Mouse (Mus musculus): ENCODE measurements around the gene Pcca. TPM values are rescaled to one million over a fixed set of nuclear protein-coding genes. Genes with fewer than 3 reads are reported as not detected.

Gene Pcca
- polyA plus RNA-seq, 1 experiment from 2014 or later = 35.8 TPM

GRCm38 (mm10) chr14:122877787-122878186 is 343.7 kb downstream of the Pcca start:
- Histone ChIP-seq H3K4me3 (no peak overlapping the region), H3K9me3 (replicated peaks) (no peaks in the 10 kb centered on the region), H3K36me3 (no peaks in the 10 kb centered on the region), H3K27me3 (ENCODE audit: low read depth, poor library complexity, severe bottlenecking) (no peaks in the 10 kb centered on the region; the same call in 1 of the 2 replicates), H3K27ac (no peak overlapping the region), H3K4me1 (peaks cover 40% of the 10 kb centered on the region)
- WGBS = 73% methylated on average over 3 of the region's 3 CpGs
- DNase-seq (ENCODE audit: low spot score) = no peak

- H3K4me1 ChIP-seq = peaks cover 52% of the 10 kb centered on the region
- H3K27me3 ChIP-seq (ENCODE audit: low read depth, poor library complexity, severe bottlenecking) = no peaks in the 10 kb centered on the region; the same call in 1 of the 2 replicates
- no peak overlapping the region for H3K4me3 ChIP-seq
- H3K27ac ChIP-seq = no peak overlapping the region
- 79% methylated on average over 7 of the region's 7 CpGs for WGBS
- H3K36me3 ChIP-seq = no peaks in the 10 kb centered on the region
- H3K9me3 ChIP-seq (replicated peaks) = no peaks in the 10 kb centered on the region
- no peak for DNase-seq (ENCODE audit: low spot score)
Observed at GRCm38 (mm10) chr14:122880291-122880690, 346.2 kb downstream of the Pcca start.

- DNase-seq (ENCODE audit: low spot score) = no peak
- H3K27me3 ChIP-seq (ENCODE audit: low read depth, poor library complexity, severe bottlenecking) = no peaks in the 10 kb centered on the region; the same call in 1 of the 2 replicates
- no peaks in the 10 kb centered on the region for H3K9me3 ChIP-seq (replicated peaks)
- peak overlapping the region; percentile 75 for H3K27ac ChIP-seq
- WGBS = 46% methylated on average over 2 of the region's 2 CpGs
- no peaks in the 10 kb centered on the region for H3K36me3 ChIP-seq
- H3K4me3 ChIP-seq = no peak overlapping the region
- peaks cover 48% of the 10 kb centered on the region for H3K4me1 ChIP-seq
Observed at GRCm38 (mm10) chr14:122881699-122882098, 347.6 kb downstream of the Pcca start.

GRCm38 (mm10) chr14:122882201-122882639 is 348.1 kb downstream of the Pcca start:
- Histone ChIP-seq H3K36me3 (no peaks in the 10 kb centered on the region), H3K27ac (peak overlapping the region; percentile 75), H3K4me3 (no peak overlapping the region), H3K9me3 (replicated peaks) (no peaks in the 10 kb centered on the region), H3K4me1 (peaks cover 50% of the 10 kb centered on the region), H3K27me3 (ENCODE audit: low read depth, poor library complexity, severe bottlenecking) (no peaks in the 10 kb centered on the region)
- WGBS = 56% methylated on average over 9 of the region's 9 CpGs
- peak; percentile 42 for DNase-seq (ENCODE audit: low spot score)

- Histone ChIP-seq H3K4me3 (no peak overlapping the region), H3K27ac (peak overlapping the region; percentile 75), H3K36me3 (no peaks in the 10 kb centered on the region), H3K4me1 (peaks cover 57% of the 10 kb centered on the region), H3K27me3 (ENCODE audit: low read depth, poor library complexity, severe bottlenecking) (no peaks in the 10 kb centered on the region), H3K9me3 (replicated peaks) (no peaks in the 10 kb centered on the region)
- 81% methylated on average over 7 of the region's 7 CpGs for WGBS
- peak; percentile 29 for DNase-seq (ENCODE audit: low spot score)
Observed at GRCm38 (mm10) chr14:122882795-122883409, 348.8 kb downstream of the Pcca start.

DNA sequence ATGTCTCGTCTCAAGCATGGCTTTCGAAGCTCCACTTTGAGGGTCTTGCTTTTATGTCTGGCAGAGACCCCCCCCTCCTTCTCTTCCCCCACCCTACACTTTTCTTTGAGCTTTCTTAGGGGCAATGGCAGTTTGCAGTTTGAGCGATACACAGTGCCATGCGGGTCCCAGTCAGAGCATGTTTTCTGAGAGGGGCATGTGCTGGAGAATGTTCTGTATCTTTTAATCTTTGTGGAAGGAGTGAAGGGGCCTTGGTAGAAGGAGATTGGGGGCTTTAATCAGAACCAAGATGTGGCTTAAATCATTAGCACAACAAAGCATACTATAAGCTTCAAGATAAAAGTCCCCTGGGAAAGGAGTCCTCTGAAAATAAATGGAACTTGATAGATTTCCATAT is 349.3 kb downstream of the Pcca start:
- Histone ChIP-seq H3K4me1 (peaks cover 62% of the 10 kb centered on the region), H3K36me3 (no peaks in the 10 kb centered on the region), H3K27me3 (ENCODE audit: low read depth, poor library complexity, severe bottlenecking) (no peaks in the 10 kb centered on the region), H3K9me3 (replicated peaks) (no peaks in the 10 kb centered on the region), H3K27ac (peak overlapping the region; percentile 75; the same call in 1 of the 2 replicates), H3K4me3 (no peak overlapping the region)
- DNase-seq (ENCODE audit: low spot score) = peak; percentile 28
- 58% methylated on average over 4 of the region's 4 CpGs for WGBS

DNA sequence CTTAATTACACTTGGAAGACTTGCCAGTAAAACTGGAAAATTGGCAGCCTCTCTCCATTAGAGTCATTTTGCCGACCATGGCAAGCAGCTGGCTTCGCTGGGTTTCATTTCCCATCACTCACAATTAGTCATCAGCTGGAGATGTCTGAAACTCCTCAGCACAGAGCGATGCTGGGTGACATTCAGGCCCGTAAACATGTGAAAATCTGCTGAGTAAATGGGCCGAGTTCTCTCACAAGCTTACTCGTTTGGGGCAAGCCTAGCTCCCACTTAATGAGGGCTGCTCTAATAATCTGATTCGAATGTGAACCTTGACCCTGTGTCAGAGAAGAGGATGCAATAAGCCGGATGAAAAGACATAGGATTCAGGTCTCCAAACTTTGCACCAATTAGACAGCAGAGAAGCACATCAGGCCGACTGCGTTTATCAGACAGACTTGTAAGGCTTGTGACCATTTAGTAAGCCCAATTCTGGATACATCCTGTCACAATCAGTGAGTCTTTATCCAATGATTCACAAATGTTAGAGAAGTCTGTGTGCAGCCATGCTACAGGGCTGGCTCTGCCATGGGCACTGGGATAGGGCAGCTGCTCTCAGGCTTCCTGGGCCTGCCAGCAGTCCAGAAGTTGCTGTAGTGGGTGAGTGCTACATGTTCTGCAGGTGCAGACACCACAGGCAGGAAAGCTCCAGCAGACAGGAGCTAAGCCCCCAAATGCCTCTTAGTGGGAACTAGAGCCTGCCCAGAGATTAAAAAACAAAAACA is 349.9 kb downstream of the Pcca start:
- Histone ChIP-seq H3K36me3 (no peaks in the 10 kb centered on the region), H3K4me3 (no peak overlapping the region), H3K27me3 (ENCODE audit: low read depth, poor library complexity, severe bottlenecking) (no peaks in the 10 kb centered on the region), H3K9me3 (replicated peaks) (no peaks in the 10 kb centered on the region), H3K4me1 (peaks cover 64% of the 10 kb centered on the region), H3K27ac (peak overlapping the region; percentile 75; the same call in 1 of the 2 replicates)
- 26% methylated on average over 10 of the region's 10 CpGs for WGBS
- peak; percentile 33 for DNase-seq (ENCODE audit: low spot score)

- Histone ChIP-seq H3K9me3 (replicated peaks) (no peaks in the 10 kb centered on the region), H3K4me1 (peaks cover 60% of the 10 kb centered on the region), H3K36me3 (no peaks in the 10 kb centered on the region), H3K4me3 (no peak overlapping the region), H3K27ac (no peak overlapping the region), H3K27me3 (ENCODE audit: low read depth, poor library complexity, severe bottlenecking) (no peaks in the 10 kb centered on the region)
- DNase-seq (ENCODE audit: low spot score) = no peak
- 93% methylated on average over 7 of the region's 7 CpGs for WGBS
Observed at GRCm38 (mm10) chr14:122885893-122886292, 351.8 kb downstream of the Pcca start.

GRCm38 (mm10) chr14:122887278-122887677 is 353.2 kb downstream of the Pcca start:
- no peak for DNase-seq (ENCODE audit: low spot score)
- WGBS = 91% methylated on average over 1 of the region's 1 CpGs
- Histone ChIP-seq H3K4me3 (no peak overlapping the region), H3K4me1 (peaks cover 49% of the 10 kb centered on the region), H3K27me3 (ENCODE audit: low read depth, poor library complexity, severe bottlenecking) (no peaks in the 10 kb centered on the region), H3K36me3 (peaks cover 9% of the 10 kb centered on the region), H3K9me3 (replicated peaks) (no peaks in the 10 kb centered on the region), H3K27ac (no peak overlapping the region)

- Histone ChIP-seq H3K36me3 (peaks cover 9% of the 10 kb centered on the region), H3K9me3 (replicated peaks) (no peaks in the 10 kb centered on the region), H3K27me3 (ENCODE audit: low read depth, poor library complexity, severe bottlenecking) (no peaks in the 10 kb centered on the region), H3K4me3 (no peak overlapping the region), H3K27ac (peak overlapping the region; percentile 57), H3K4me1 (peaks cover 43% of the 10 kb centered on the region)
- WGBS = 80% methylated on average over 3 of the region's 3 CpGs
- DNase-seq (ENCODE audit: low spot score) = no peak
Observed at GRCm38 (mm10) chr14:122887702-122888479, 353.8 kb downstream of the Pcca start.

GRCm38 (mm10) chr14:122888480-122888872 is 354.4 kb downstream of the Pcca start:
- Histone ChIP-seq H3K9me3 (replicated peaks) (no peaks in the 10 kb centered on the region), H3K27me3 (ENCODE audit: low read depth, poor library complexity, severe bottlenecking) (no peaks in the 10 kb centered on the region), H3K36me3 (peaks cover 9% of the 10 kb centered on the region), H3K4me3 (no peak overlapping the region), H3K4me1 (peaks cover 37% of the 10 kb centered on the region), H3K27ac (peak overlapping the region; percentile 57; the same call in 1 of the 2 replicates)
- peak; percentile 29 for DNase-seq (ENCODE audit: low spot score)
- 89% methylated on average over 1 of the region's 1 CpGs for WGBS

- peaks cover 17% of the 10 kb centered on the region for H3K4me1 ChIP-seq
- 90% methylated on average over 12 of the region's 12 CpGs for WGBS
- no peak for DNase-seq (ENCODE audit: low spot score)
- H3K27me3 ChIP-seq (ENCODE audit: low read depth, poor library complexity, severe bottlenecking) = no peaks in the 10 kb centered on the region
- H3K36me3 ChIP-seq = peaks cover 9% of the 10 kb centered on the region
- H3K27ac ChIP-seq = no peak overlapping the region
- no peaks in the 10 kb centered on the region for H3K9me3 ChIP-seq (replicated peaks)
- no peak overlapping the region for H3K4me3 ChIP-seq
Observed at GRCm38 (mm10) chr14:122891470-122891968, 357.4 kb downstream of the Pcca start.

Data from limb, embryonic 10.5 days (tissue).